ENCODE assay signal across 8 mouse cellular contexts in genomic region chr2:167503253-167503895, GRCm38 (mm10). TPM values are rescaled to one million over a fixed set of nuclear protein-coding genes. Genes with fewer than 3 reads are reported as not detected.
DNase-seq lines count a peak whose midpoint lies in the region; ATAC-seq lines count a peak whose summit lies in the region.

No protein-coding gene starts in this region.

- no peaks in the 10 kb centered on the region for H3K27me3 ChIP-seq in embryonic facial prominence, embryonic 13.5 days
- H3K27me3 ChIP-seq in liver, embryonic 11.5 days (replicated peaks; ENCODE audit: control insufficient read depth, insufficient read depth, low read length): no peaks in the 10 kb centered on the region
- H3K27me3 ChIP-seq in splenic B cell, adult 2 months (ENCODE audit: control insufficient read depth, insufficient read depth, low read length, poor library complexity, severe bottlenecking): no peaks in the 10 kb centered on the region

- peaks cover 26% of the 10 kb centered on the region for H3K4me1 ChIP-seq in embryonic facial prominence, embryonic 13.5 days
- H3K4me1 ChIP-seq in liver, embryonic 11.5 days (replicated peaks; ENCODE audit: control insufficient read depth, insufficient read depth, low read length): peaks cover 32% of the 10 kb centered on the region

- 0% methylated on average over 85 of the region's 85 CpGs for WGBS in embryonic facial prominence, embryonic 13.5 days
- WGBS in liver, embryonic 11.5 days: under 1% methylated on average over 85 of the region's 85 CpGs

- H3K4me3 ChIP-seq in embryonic facial prominence, embryonic 13.5 days: peak overlapping the region; percentile 99
- H3K4me3 ChIP-seq in liver, embryonic 11.5 days (ENCODE audit: low read depth, low read length): peak overlapping the region; percentile 92

- peak overlapping the region; percentile 95 for H3K9ac ChIP-seq in embryonic facial prominence, embryonic 13.5 days
- peak overlapping the region; percentile 89 for H3K9ac ChIP-seq in liver, embryonic 11.5 days (ENCODE audit: low read depth, low read length)

- ATAC-seq in embryonic facial prominence, embryonic 13.5 days (ENCODE audit: insufficient number of reproducible peaks, insufficient read depth, low FRiP score, low TSS enrichment, low read depth): peak; percentile 82
- peak; percentile 78 for ATAC-seq in liver, embryonic 11.5 days (replicated peaks; ENCODE audit: low FRiP score)

- H3K36me3 ChIP-seq in embryonic facial prominence, embryonic 13.5 days: peaks cover 24% of the 10 kb centered on the region
- H3K36me3 ChIP-seq in liver, embryonic 11.5 days (ENCODE audit: control insufficient read depth, insufficient read depth, low read length): peaks cover 10% of the 10 kb centered on the region; the same call in 1 of the 2 replicates
- H3K36me3 ChIP-seq in splenic B cell, adult 2 months (ENCODE audit: control insufficient read depth, insufficient read depth, low read length, poor library complexity, severe bottlenecking): peaks cover 3% of the 10 kb centered on the region

- H3K9me3 ChIP-seq in embryonic facial prominence, embryonic 13.5 days: no peaks in the 10 kb centered on the region
- H3K9me3 ChIP-seq in liver, embryonic 11.5 days (ENCODE audit: control insufficient read depth, low read length): no peaks in the 10 kb centered on the region

- peak overlapping the region; percentile 92 for H3K4me2 ChIP-seq in embryonic facial prominence, embryonic 13.5 days
- peak overlapping the region; percentile 92 for H3K4me2 ChIP-seq in liver, embryonic 11.5 days

- peak; percentile 80 for DNase-seq in 3T3-L1 (ENCODE audit: low read depth, low spot score)
- peak; percentile 91 to 94 for DNase-seq in adrenal gland, postnatal 36 days
- peak; percentile 77 for DNase-seq in heart, adult 8-10 months (ENCODE audit: low spot score)
- peak; percentile 75 to 85 for DNase-seq in kidney, adult 8-10 months
- DNase-seq in liver, embryonic 11.5 days (ENCODE audit: low spot score): peak; percentile 86
- DNase-seq in naive thymus-derived CD4-positive, alpha-beta T cell, adult 2 months (ENCODE audit: low read depth): peak; percentile 95
- peak; percentile 93 for DNase-seq in splenic B cell, adult 2 months (ENCODE audit: low read depth, low spot score)

- H3K27ac ChIP-seq in embryonic facial prominence, embryonic 13.5 days: peak overlapping the region; percentile 87
- H3K27ac ChIP-seq in liver, embryonic 11.5 days (ENCODE audit: low read depth, low read length): peak overlapping the region; percentile 71; the same call in 1 of the 2 replicates

RNA-seq across cellular contexts. Expression of gene Spata2, which starts 10.7 kb away (rescaled TPM):
- total RNA-seq in adrenal gland, postnatal 36 days (2021): 10 to 100 TPM; 39.8 to 43.3 TPM
- 15.4 TPM in 2 replicates for polyA plus RNA-seq in embryonic facial prominence, embryonic 13.5 days (2015; fragmentation: Nextera tagmentation; extraction: Ambion mirVana)
- total RNA-seq in heart, adult 8-10 months (2022): 10 to 100 TPM; 10.3 to 17.0 (median 15.9) TPM
- 16.2 and 17.5 TPM in 2 replicates for polyA plus RNA-seq in liver, embryonic 11.5 days (2014; fragmentation: Nextera tagmentation; extraction: Ambion mirVana)

RNA-seq across cellular contexts. Expression of gene Rnf114, which starts 10.9 kb away (rescaled TPM):
- total RNA-seq in adrenal gland, postnatal 36 days (2021): 10 to 100 TPM; 77.1 to 87.6 TPM
- 88.4 and 91.9 TPM in 2 replicates for polyA plus RNA-seq in embryonic facial prominence, embryonic 13.5 days (2015; fragmentation: Nextera tagmentation; extraction: Ambion mirVana)
- total RNA-seq in heart, adult 8-10 months (2022): 10 to 100 TPM; 66.2 to 82.2 (median 75.4) TPM
- 55.9 and 57.7 TPM in 2 replicates for polyA plus RNA-seq in liver, embryonic 11.5 days (2014; fragmentation: Nextera tagmentation; extraction: Ambion mirVana)

RNA-seq across cellular contexts. Expression of gene Snai1, which starts 34.6 kb away (rescaled TPM):
- total RNA-seq in adrenal gland, postnatal 36 days (2021): 10 to 100 TPM in 1 of 2 experiments, 1 to 10 TPM in 1; 5.4 to 11.2 TPM
- polyA plus RNA-seq in embryonic facial prominence, embryonic 13.5 days (2015; fragmentation: Nextera tagmentation; extraction: Ambion mirVana): 113 and 129 TPM in 2 replicates
- 1 to 10 TPM; 1.2 to 2.2 (median 1.4) TPM for total RNA-seq in heart, adult 8-10 months (2022)
- polyA plus RNA-seq in liver, embryonic 11.5 days (2014; fragmentation: Nextera tagmentation; extraction: Ambion mirVana): 14.3 and 15.2 TPM in 2 replicates

Comparison
In these comparisons a context has a peak if more than half of its experiments do, and no peak if none do; other contexts are left out.
1. Peak in every context shown above with its lines: DNase-seq, ATAC-seq, H3K4me3 ChIP-seq and H3K27ac ChIP-seq.